Mouse (Mus musculus) olfactory bulb, adult 2 months (tissue): Measurements from ENCODE around the gene Theg.

Source experiments
- CTCF ChIP-seq: fragments of 200-500 bp; IDR thresholded peaks from 2 replicates; pipeline ENCODE4 v1.5.1; 2012; ENCODE audit warnings: low read depth, mild to moderate bottlenecking, low read length, moderate library complexity; ENCODE audit not compliant: insufficient read depth
- POLR2A ChIP-seq: fragments of 200-500 bp; IDR thresholded peaks from 2 replicates; pipeline ENCODE4 v1.6.1; 2012; ENCODE audit warnings: mild to moderate bottlenecking, low read depth, low read length, moderate library complexity; ENCODE audit not compliant: insufficient read depth

- TF ChIP-seq CTCF (no peak), POLR2A (no peak)
These were observed 59.7 kb downstream of the Theg start for GRCm38 (mm10) chr10:79527453-79527845.
